Mouse (Mus musculus): ENCODE measurements at regions not wholly inside any gene's neighbourhood (a gene's known extent, or its start where the extent isn't known, plus 50 kb on each side); places are given as distances from the start of the nearest gene placed in this dataset.

DNA sequence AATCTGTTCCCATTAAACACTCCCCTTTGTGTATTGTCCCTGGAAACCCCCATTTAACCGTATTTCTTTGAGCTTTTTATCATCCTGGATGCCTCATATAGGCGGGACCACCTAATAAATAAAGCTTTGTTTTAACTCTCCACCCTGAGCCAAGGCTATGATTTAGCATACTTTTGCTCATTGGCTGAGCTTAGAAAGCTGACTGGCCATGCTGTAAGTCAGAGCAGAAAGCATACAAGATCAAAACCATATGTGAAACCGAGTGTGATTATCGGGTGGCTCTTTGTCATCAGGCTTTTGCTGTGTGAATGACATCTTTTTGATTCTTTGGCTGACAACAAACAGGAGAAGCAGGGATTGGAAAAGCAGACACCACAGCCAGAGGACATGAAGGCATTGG lies 85.2 kb upstream of the Got2 start:
- TF ChIP-seq FLI1 (IDR thresholded peaks at IDR 0.05; ENCODE audit: low read length) (no peak), GATA1 (IDR thresholded peaks at IDR 0.05; ENCODE audit: borderline replicate concordance, low read length) (no peak)
